Mouse (Mus musculus) cerebellum, adult 2 months (tissue): ENCODE data around the gene Tmcc2. TPM values are rescaled to one million over a fixed set of nuclear protein-coding genes. Genes with fewer than 3 reads are reported as not detected.
A peak's percentile ranks its signal among the peaks of the same experiment; 100 is the strongest.

Experiments
- DNase-seq, 2 experiments: peaks; one replicate each; pipeline ENCODE4 v3.0.0; 2021
- H3K27ac ChIP-seq: fragments of 200-500 bp; 2 replicates; pipeline ENCODE4 v1.5.1; 2012; ENCODE audit warnings: low read length, control low read depth, inconsistent platforms; ENCODE audit not compliant: insufficient read depth
- H3K27me3 ChIP-seq: fragments of 200-500 bp; 2 replicates; pipeline ENCODE4 v1.6.1; 2012; ENCODE audit warnings: inconsistent platforms, mild to moderate bottlenecking, low read length, moderate library complexity; ENCODE audit not compliant: control insufficient read depth, insufficient read depth
- H3K4me1 ChIP-seq: fragments of 200-500 bp; 2 replicates; pipeline ENCODE4 v1.6.1; 2011; ENCODE audit warnings: low read length; ENCODE audit not compliant: control insufficient read depth, insufficient read depth
- H3K4me3 ChIP-seq: fragments of 200-500 bp; replicated peaks from 2 replicates; pipeline ENCODE3; 2011; ENCODE audit warnings: mild to moderate bottlenecking, low read depth, low read length, control low read depth; ENCODE audit not compliant: insufficient read depth
- CTCF ChIP-seq: fragments of 200-500 bp; IDR thresholded peaks from 2 replicates; pipeline ENCODE4 v1.5.1; 2011; ENCODE audit warnings: low read depth, mild to moderate bottlenecking, control low read depth, low read length, moderate library complexity, borderline replicate concordance; ENCODE audit not compliant: insufficient read depth
- POLR2A ChIP-seq: fragments of 200-500 bp; IDR thresholded peaks from 2 replicates; pipeline ENCODE4 v1.6.1; 2011; ENCODE audit warnings: low read length, control low read depth, borderline replicate concordance; ENCODE audit not compliant: insufficient read depth
- WGBS: fragments of 180-500 bp; shearing (Covaris S2); methylation state at CpG from one replicate; pipeline ENCODE4 v1.1.7; 2018; 5-methylcytosine and 5-hydroxymethylcytosine counted together
- polyA plus RNA-seq: library from polyadenylated mRNA; depleted of rRNA; stranded (reverse); fragments of >200 nt; gene quantifications from 2 replicates; pipeline ENCODE4 v1.2.3, GENCODE M21; 2012; rRNA removed

Gene Tmcc2
- polyA plus RNA-seq, result 150 and 157 TPM in 2 replicates

GRCm38 (mm10) chr1:132390691-132391579, at the start of gene Tmcc2:
Gene Tmcc2, minus strand, starts transcription at chr1:132391281.
- Histone ChIP-seq H3K27ac (peak within 1 kb of the TSS; percentile 90), H3K4me1 (peaks cover 10% of the 10 kb centered on the region; the same call in 1 of the 2 replicates)
- peak; percentile 65 to 76 for DNase-seq

GRCm38 (mm10) chr1:132437389-132437788, 46.3 kb upstream of the Tmcc2 start:
- 86% methylated on average over 5 of the region's 5 CpGs for WGBS
- Histone ChIP-seq H3K4me1 (peaks cover 11% of the 10 kb centered on the region), H3K27me3 (no peaks in the 10 kb centered on the region), H3K27ac (no peak overlapping the region), H3K4me3 (no peak overlapping the region)
- TF ChIP-seq POLR2A (no peak), CTCF (no peak)
- DNase-seq, result no peak

More at GRCm38 (mm10) chr1:132390691-132391579, at the start of gene Tmcc2:
- H3K4me3 ChIP-seq, result peak within 1 kb of the TSS; percentile 92
- no peaks in the 10 kb centered on the region for H3K27me3 ChIP-seq
- under 1% methylated on average over 50 of the region's 50 CpGs for WGBS
- TF ChIP-seq CTCF (no peak), POLR2A (peak; percentile 11; the same call in 1 of the 2 replicates)

- TF ChIP-seq POLR2A (no peak), CTCF (no peak)
Observed at GRCm38 (mm10) chr1:132436960-132437359, 45.9 kb upstream of the Tmcc2 start.

GRCm38 (mm10) chr1:132436320-132436958, 45.4 kb upstream of the Tmcc2 start:
- DNase-seq, result no peak
- 68% methylated on average over 4 of the region's 4 CpGs for WGBS
- Histone ChIP-seq H3K27me3 (no peaks in the 10 kb centered on the region), H3K27ac (no peak overlapping the region), H3K4me1 (peaks cover 19% of the 10 kb centered on the region), H3K4me3 (no peak overlapping the region)
- no peak for TF ChIP-seq POLR2A
- TF ChIP-seq CTCF, result no peak

More at GRCm38 (mm10) chr1:132436960-132437359, 45.9 kb upstream of the Tmcc2 start:
- no peaks in the 10 kb centered on the region for H3K27me3 ChIP-seq
- no peak for DNase-seq
- 76% methylated on average over 1 of the region's 1 CpGs for WGBS
- no peak overlapping the region for H3K4me3 ChIP-seq
- H3K4me1 ChIP-seq, result peaks cover 14% of the 10 kb centered on the region
- no peak overlapping the region for H3K27ac ChIP-seq

DNA sequence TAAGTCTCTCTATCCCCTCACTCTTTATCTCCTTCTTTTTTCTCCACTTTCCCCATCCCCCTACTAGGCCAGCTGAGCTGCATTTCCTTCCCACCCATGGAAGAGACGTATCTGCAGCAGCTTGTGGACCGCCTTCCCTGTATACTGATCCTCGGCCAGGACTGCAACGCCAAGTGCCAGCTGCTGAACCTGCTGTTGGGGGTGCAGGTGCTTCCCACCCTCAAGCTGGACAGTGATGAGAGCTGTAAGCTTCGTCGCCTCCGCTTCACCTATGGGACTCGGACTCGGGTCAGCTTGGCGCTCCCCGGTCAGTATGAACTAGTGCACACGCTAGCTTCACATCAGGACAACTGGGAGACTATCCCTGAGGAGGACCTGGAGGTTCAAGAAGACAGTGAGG, 43.0 kb upstream of the Tmcc2 start:
- H3K27ac ChIP-seq, result no peak overlapping the region
- WGBS, result 59% methylated on average over 12 of the region's 12 CpGs

DNA sequence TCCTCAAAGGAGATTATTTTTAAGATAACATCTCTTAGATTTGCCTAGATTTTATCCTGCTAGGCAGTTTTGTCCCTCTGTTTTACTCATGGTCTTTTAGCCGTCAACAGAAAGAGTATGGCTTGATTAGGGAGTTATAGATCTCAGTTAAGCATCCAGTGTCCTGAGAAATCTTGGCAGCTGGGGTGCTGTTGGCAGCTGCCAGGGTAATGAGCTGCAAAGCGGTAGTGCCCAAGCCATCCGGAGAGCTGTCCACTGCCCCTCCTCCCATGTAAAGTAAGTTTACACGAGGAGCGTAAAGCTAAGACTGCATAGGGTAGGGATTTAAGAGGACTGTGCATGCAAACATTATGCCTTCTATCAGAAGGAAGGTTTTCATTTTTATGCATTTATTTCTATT, 42.3 kb upstream of the Tmcc2 start:
- Histone ChIP-seq H3K4me1 (peaks cover 22% of the 10 kb centered on the region), H3K27ac (no peak overlapping the region), H3K27me3 (no peaks in the 10 kb centered on the region), H3K4me3 (no peak overlapping the region)
- TF ChIP-seq CTCF, result no peak
- no peak for TF ChIP-seq POLR2A
- WGBS, result 48% methylated on average over 5 of the region's 5 CpGs
- no peak for DNase-seq

More for the DNA sequence above, 43.0 kb upstream of the Tmcc2 start:
- H3K27me3 ChIP-seq, result no peaks in the 10 kb centered on the region
- no peak for DNase-seq
- no peak for TF ChIP-seq POLR2A
- TF ChIP-seq CTCF, result no peak
- H3K4me3 ChIP-seq, result no peak overlapping the region
- H3K4me1 ChIP-seq, result peaks cover 22% of the 10 kb centered on the region

GRCm38 (mm10) chr1:132431716-132432115, 40.6 kb upstream of the Tmcc2 start:
- peaks cover 22% of the 10 kb centered on the region for H3K4me1 ChIP-seq
- no peak overlapping the region for H3K27ac ChIP-seq
- TF ChIP-seq CTCF, result no peak
- TF ChIP-seq POLR2A, result no peak
- H3K4me3 ChIP-seq, result no peak overlapping the region
- peak; percentile 61 to 67 for DNase-seq
- no peaks in the 10 kb centered on the region for H3K27me3 ChIP-seq
- 11% methylated on average over 9 of the region's 9 CpGs for WGBS
